Mouse (Mus musculus) thymus, postnatal 25 days (tissue): Measurements from ENCODE around the gene Brwd1.
A peak's percentile ranks its signal among the peaks of the same experiment; 100 is the strongest.
"Not testable (repeated sequence)": the region's sequence is repeated elsewhere in the genome, so short reads cannot be mapped to it uniquely, and the experiment has no call there.

ENCODE experiments used
- DNase-seq: peaks from one replicate; pipeline ENCODE4 v3.0.0; 2022

The Brwd1 gene

GRCm38 (mm10) chr16:96068364-96068763 is 14.0 kb downstream of the Brwd1 start:
- DNase-seq, result no peak

GRCm38 (mm10) chr16:96066174-96066573 is 16.2 kb downstream of the Brwd1 start:
- DNase-seq, result no peak

DNA sequence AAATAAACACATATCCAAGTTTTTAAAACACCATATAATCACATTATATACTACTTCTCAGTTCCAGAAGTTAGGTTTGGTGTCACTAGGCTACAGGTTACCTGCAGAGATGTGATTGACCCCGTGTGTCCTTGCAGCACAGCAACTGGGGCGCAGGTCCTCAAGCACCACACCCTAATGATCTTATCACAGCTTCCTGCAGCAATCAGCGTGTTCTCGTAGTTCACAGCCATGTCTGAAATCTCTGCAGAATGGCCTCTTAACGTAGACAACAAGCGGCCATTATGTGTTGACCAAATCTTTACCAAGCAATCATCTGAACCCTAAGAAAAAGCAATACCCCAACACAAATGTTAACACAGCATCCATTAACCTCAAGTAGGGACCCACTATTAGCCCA is 17.7 kb downstream of the Brwd1 start:
- DNase-seq, result no peak

- DNase-seq, result peak; percentile 56
Observed at GRCm38 (mm10) chr16:96044096-96044495, 38.2 kb downstream of the Brwd1 start.

DNA sequence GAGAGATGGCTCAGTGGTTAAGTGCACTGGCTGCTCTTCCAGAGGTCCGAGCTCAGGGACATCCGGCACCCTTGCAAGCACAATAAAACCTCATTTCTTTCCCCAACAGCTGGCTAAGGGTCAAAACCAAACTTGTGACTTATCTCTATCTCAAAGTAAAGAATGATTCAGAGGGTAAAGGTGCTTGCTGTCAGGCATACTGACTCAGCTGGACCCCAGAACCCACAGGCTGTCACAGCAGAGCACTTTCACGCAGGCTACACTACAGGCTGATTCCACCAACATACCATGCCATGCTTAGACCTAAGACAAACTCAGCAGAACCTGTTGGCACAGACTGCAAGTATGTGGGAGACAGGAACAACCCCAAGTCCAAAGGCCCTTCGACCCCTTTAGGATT is 41.6 kb downstream of the Brwd1 start:
- DNase-seq, result no peak

DNA sequence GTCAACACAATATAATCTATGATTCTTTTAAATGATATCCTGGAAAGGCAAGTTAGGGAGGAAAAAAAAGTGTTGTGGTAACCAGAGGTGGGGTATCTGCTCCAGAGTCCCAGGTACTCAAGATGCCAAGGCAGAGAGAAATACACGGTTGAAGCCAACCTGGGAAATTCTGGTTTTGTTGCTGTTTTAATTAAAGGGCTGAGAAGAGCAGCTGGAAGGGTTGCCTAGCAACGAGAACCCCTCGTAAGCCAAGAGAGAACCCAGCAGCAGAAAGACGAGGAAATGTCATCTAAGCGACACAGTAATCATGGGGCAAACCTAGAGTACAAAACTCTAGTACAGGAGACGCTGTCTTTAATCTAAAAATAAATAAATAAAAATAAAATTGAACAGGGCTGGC is 42.8 kb downstream of the Brwd1 start:
- no peak for DNase-seq

- DNase-seq, result no peak
Observed at GRCm38 (mm10) chr16:96034473-96034872, 47.9 kb downstream of the Brwd1 start.

- no peak for DNase-seq
Observed at GRCm38 (mm10) chr16:96032368-96033043, 49.8 kb downstream of the Brwd1 start.

DNA sequence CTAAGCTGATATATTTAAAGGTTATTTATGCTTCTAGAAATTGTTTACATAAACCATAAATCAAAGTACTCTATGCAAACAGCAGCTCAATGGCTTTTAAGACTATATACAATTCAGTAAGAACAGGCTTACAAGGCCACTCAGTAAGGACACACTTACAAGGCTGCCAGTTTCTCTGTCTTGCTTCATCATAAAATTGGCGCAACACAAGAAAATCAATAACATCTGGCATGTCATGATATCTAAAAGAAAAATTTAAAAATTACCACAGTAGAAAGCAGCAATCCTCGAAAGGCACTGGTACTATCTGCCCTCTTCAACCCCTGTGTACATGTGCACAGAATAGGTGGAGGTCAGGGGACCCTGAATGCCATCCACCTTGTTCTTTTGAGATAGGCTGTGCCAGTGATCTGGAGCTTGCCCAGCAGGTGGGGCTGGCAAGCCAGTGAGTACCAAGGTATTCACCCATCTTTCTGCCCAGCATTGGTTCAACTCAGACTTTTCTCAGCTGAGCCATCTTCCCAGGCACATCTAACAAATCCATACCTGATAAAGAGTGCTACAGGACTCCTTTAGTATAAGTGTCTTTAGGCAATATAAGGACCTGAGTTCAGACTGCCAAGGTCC is 51.7 kb downstream of the Brwd1 start:
- DNase-seq, result peak; percentile 43

GRCm38 (mm10) chr16:96026256-96026655 is 56.1 kb downstream of the Brwd1 start:
- DNase-seq, result no peak

GRCm38 (mm10) chr16:96025244-96025643 is 57.1 kb downstream of the Brwd1 start:
- DNase-seq, result no peak

DNA sequence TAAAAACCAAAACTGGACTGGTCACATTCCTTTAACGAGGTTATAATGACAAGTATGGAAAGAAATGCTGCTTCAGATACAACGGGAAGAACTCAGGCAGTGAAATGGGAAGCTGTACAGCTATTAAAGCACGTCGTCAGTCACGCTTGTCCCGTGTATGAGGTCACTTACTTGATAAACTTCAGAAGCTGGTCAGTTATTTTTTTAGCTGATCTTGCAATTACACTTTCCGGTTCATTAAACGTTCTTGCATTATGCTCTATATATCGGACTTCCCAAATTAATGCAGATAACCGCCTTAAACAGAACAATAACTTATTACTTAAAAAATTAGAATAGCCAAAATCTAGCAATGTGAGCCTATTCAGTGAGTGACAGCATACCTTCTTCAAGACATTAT is 61.3 kb downstream of the Brwd1 start:
- no peak for DNase-seq

GRCm38 (mm10) chr16:96009124-96009523 is 73.2 kb downstream of the Brwd1 start:
- not testable (repeated sequence) for DNase-seq

DNA sequence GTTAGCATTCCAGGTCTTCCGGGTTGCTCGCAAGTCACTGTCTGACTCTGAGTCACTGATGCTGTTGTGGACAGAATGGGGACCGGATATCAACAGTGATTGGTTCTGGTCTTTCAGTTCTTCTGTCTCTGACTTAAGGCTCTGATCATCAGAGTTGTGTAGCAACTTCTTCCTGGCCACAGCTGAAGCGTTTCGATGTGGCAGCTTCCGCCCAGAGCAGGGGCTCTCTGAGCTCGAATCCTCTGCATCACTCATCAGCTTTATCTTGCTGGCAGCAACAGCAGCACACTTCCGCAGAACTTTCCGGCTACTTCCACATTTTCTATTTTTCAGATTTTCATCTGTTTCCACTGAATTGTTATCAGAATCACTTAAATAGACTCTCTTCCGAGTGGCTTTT is 78.0 kb downstream of the Brwd1 start:
- DNase-seq, result not testable (repeated sequence)

- peak; percentile 36 for DNase-seq
Observed at GRCm38 (mm10) chr16:95999291-95999690, 83.0 kb downstream of the Brwd1 start.

GRCm38 (mm10) chr16:95996156-95996555 is 86.2 kb downstream of the Brwd1 start:
- DNase-seq, result no peak

GRCm38 (mm10) chr16:95994576-95994975 is 87.8 kb downstream of the Brwd1 start:
- not testable (repeated sequence) for DNase-seq

DNA sequence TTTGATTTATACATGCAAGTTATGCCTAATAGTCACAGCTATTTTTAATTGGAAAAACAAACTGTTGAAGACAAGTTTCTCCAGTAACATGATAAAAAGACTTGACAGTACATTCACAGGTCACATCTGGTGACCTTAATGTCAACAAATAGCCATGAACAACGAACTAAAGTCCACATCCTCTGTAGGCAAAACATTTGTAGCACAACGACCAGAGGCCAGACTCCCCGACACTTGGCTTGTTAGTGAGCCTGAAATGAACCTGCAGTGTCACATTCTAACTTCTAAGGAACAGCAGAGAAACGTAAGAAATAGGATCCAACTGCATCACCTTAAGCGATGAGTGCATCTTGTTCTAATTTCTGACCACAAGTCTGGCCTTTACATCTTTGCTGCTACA is 89.7 kb downstream of the Brwd1 start:
- DNase-seq, result no peak

- DNase-seq, result peak; percentile 27
Observed at GRCm38 (mm10) chr16:95991122-95991900, 91.0 kb downstream of the Brwd1 start.

DNA sequence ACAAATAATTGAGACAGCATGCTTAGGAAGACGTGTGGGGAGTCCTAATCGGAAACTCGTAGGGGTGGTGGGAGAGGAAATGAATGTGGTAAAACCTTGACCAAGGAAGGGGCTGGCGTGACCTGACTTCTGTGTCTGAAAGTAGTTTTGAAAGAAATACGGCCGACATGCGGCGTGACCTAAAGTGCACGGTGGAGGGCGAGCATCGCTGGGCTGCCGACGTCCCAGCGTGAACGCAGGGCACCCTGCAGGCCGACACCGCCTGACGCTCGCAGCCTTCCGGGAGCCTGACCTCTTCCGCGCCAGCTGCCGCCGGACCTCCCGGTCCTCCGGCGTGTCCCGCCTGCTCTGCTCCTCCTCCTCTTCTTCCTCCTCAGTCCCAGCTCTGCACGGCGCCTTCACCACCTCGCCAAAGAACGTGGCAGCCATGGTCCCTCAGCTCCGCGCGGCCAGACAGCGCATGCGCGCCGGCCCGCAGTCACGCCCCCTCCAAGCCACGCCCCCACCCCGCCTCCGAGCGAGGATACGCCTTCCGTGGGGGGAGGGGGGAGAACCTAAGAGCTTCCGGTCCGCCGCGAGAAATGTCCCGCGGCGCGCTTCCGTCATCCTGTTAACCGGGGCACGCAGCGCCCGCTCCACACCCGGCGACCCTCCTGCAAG is 91.7 kb downstream of the Brwd1 start, which contains the start of gene Psmg1:
TSS of gene Psmg1 (minus strand) at position 499 of the 660 bp plus-strand sequence.
- DNase-seq, result peak; percentile 99

DNA sequence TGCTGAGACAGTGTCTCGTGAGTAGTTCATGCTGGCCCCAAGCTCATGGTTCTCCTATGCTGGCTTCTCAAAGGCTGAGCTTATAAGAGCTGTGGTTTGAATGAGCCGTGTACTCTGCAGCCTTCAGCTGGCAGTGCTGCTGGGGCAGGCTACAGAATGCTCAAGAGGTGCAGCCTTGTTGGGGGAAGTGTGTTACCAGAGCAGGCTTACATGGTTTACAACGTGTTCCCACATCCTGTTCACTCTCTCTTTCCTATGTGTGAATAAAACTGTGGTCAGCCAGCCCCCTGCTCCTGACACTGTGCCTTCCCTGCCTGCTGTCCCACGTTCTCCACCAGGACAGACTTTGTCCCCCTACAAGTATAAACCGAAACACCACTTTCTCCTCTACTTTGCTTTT is 97.4 kb downstream of the Brwd1 start:
- DNase-seq, result peak; percentile 58

DNA sequence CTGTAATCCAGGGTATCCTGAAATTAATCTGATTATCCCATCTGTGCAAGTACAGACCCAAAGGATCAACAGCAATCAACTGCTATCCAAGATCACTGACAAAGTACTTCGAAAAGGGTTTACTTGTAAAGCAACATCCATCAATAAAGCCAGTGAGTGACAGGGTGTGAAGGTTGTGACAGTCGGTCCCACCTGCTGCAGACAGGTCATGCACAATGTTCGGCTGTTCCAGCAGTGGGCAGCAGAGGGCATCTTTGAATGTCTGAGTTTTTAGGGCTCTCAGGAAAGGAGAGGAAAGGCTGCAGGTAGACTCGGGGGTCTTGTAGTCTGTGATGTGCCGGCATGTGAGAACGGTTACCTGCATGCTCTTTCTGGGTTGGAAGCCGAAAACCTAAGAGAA is 98.7 kb downstream of the Brwd1 start:
- DNase-seq, result peak; percentile 69

DNA sequence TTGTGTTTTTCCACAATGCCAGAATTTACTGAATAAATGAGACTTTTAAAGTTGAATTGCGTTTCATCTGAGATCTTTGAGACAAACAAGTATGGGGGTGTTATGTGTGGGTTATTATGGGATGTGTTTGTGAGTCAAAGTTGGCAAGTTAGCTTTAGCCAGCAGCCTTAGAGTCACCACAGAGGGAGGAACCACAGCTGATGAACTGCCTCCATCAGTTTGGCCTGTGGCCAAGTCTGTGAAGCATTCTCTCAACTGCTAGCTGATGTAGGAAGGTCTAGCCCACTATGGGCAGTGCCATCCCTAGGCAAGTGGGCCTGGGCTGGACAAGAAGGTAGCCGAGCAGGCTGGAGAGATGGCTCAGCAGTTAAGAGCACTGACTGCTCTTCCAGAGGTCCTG is 111.5 kb downstream of the Brwd1 start:
- no peak for DNase-seq
